Mouse (Mus musculus): Measurements from ENCODE around the gene Acvr1. TPM values are rescaled to one million over a fixed set of nuclear protein-coding genes. Genes with fewer than 3 reads are reported as not detected.

Gene Acvr1
- polyA plus RNA-seq, 1 experiment from 2014 or later = 5.6 TPM

- peak overlapping the region; percentile 99 for H3K27ac ChIP-seq (replicated peaks; ENCODE audit: low read depth, low read length)
- peaks cover 32% of the 10 kb centered on the region for H3K4me1 ChIP-seq (ENCODE audit: control insufficient read depth, insufficient read depth, low read length)
- no peaks in the 10 kb centered on the region for H3K27me3 ChIP-seq (ENCODE audit: control insufficient read depth, insufficient read depth, low read length)
- under 1% methylated on average over 74 of the region's 78 CpGs for WGBS
- H3K4me2 ChIP-seq (ENCODE audit: low read length) = peak overlapping the region; percentile 75
- ATAC-seq (ENCODE audit: low FRiP score, low TSS enrichment) (peak; percentile 69), DNase-seq (peak; percentile 71)
- no peaks in the 10 kb centered on the region for H3K9me3 ChIP-seq (ENCODE audit: control insufficient read depth, low read length)
- peak overlapping the region; percentile 79 for H3K4me3 ChIP-seq (replicated peaks; ENCODE audit: low read depth, low read length)
- peak overlapping the region; percentile 95 for H3K9ac ChIP-seq (replicated peaks; ENCODE audit: low read length)
- H3K36me3 ChIP-seq (ENCODE audit: control insufficient read depth, insufficient read depth, low read length) = no peaks in the 10 kb centered on the region
Observed at GRCm38 (mm10) chr2:58566410-58567065, 419 bp downstream of the Acvr1 start.

- Histone ChIP-seq H3K27ac (replicated peaks; ENCODE audit: low read depth, low read length) (peak overlapping the region; percentile 99), H3K4me1 (ENCODE audit: control insufficient read depth, insufficient read depth, low read length) (peaks cover 32% of the 10 kb centered on the region), H3K4me3 (replicated peaks; ENCODE audit: low read depth, low read length) (peak overlapping the region; percentile 79), H3K27me3 (ENCODE audit: control insufficient read depth, insufficient read depth, low read length) (no peaks in the 10 kb centered on the region), H3K9me3 (ENCODE audit: control insufficient read depth, low read length) (no peaks in the 10 kb centered on the region), H3K9ac (replicated peaks; ENCODE audit: low read length) (peak overlapping the region; percentile 95), H3K36me3 (ENCODE audit: control insufficient read depth, insufficient read depth, low read length) (no peaks in the 10 kb centered on the region), H3K4me2 (ENCODE audit: low read length) (peak overlapping the region; percentile 75)
- DNase-seq = no peak
- 6% methylated on average over 6 of the region's 6 CpGs for WGBS
- no peak for ATAC-seq (ENCODE audit: low FRiP score, low TSS enrichment)
Observed at GRCm38 (mm10) chr2:58566049-58566409, 928 bp downstream of the Acvr1 start.

- DNase-seq = no peak
- no peak for ATAC-seq (ENCODE audit: low FRiP score, low TSS enrichment)
- H3K27ac ChIP-seq (replicated peaks; ENCODE audit: low read depth, low read length) = no peak overlapping the region
- no peaks in the 10 kb centered on the region for H3K36me3 ChIP-seq (ENCODE audit: control insufficient read depth, insufficient read depth, low read length)
- peak overlapping the region; percentile 95 for H3K9ac ChIP-seq (replicated peaks; ENCODE audit: low read length)
- H3K9me3 ChIP-seq (ENCODE audit: control insufficient read depth, low read length) = no peaks in the 10 kb centered on the region
- H3K4me2 ChIP-seq (ENCODE audit: low read length) = peak overlapping the region; percentile 75
- WGBS = 54% methylated on average over 6 of the region's 6 CpGs
- peaks cover 32% of the 10 kb centered on the region for H3K4me1 ChIP-seq (ENCODE audit: control insufficient read depth, insufficient read depth, low read length)
- no peaks in the 10 kb centered on the region for H3K27me3 ChIP-seq (ENCODE audit: control insufficient read depth, insufficient read depth, low read length)
- peak overlapping the region; percentile 79 for H3K4me3 ChIP-seq (replicated peaks; ENCODE audit: low read depth, low read length)
Observed at GRCm38 (mm10) chr2:58565267-58565666, 1.7 kb downstream of the Acvr1 start.

- H3K4me1 ChIP-seq (ENCODE audit: control insufficient read depth, insufficient read depth, low read length) = peaks cover 17% of the 10 kb centered on the region
Observed at GRCm38 (mm10) chr2:58562137-58562536, 4.8 kb downstream of the Acvr1 start.

GRCm38 (mm10) chr2:58557045-58557845 lies 9.7 kb downstream of the Acvr1 start:
- H3K36me3 ChIP-seq (ENCODE audit: control insufficient read depth, insufficient read depth, low read length) = no peaks in the 10 kb centered on the region
- no peak overlapping the region for H3K9ac ChIP-seq (replicated peaks; ENCODE audit: low read length)
- no peak for DNase-seq
- 79% methylated on average over 9 of the region's 9 CpGs for WGBS
- peaks cover 7% of the 10 kb centered on the region; the same call in 1 of the 2 replicates for H3K4me1 ChIP-seq (ENCODE audit: control insufficient read depth, insufficient read depth, low read length)
- H3K9me3 ChIP-seq (ENCODE audit: control insufficient read depth, low read length) = no peaks in the 10 kb centered on the region
- no peaks in the 10 kb centered on the region for H3K27me3 ChIP-seq (ENCODE audit: control insufficient read depth, insufficient read depth, low read length)
- no peak overlapping the region for H3K27ac ChIP-seq (replicated peaks; ENCODE audit: low read depth, low read length)
- H3K4me3 ChIP-seq (replicated peaks; ENCODE audit: low read depth, low read length) = no peak overlapping the region
- ATAC-seq (ENCODE audit: low FRiP score, low TSS enrichment) = no peak
- H3K4me2 ChIP-seq (ENCODE audit: low read length) = no peak overlapping the region

More at GRCm38 (mm10) chr2:58562137-58562536, 4.8 kb downstream of the Acvr1 start:
- 77% methylated on average over 4 of the region's 4 CpGs for whole genome bisulfite sequencing
- Histone ChIP-seq H3K4me3 (replicated peaks; ENCODE audit: low read depth, low read length) (no peak overlapping the region), H3K4me2 (ENCODE audit: low read length) (no peak overlapping the region), H3K36me3 (ENCODE audit: control insufficient read depth, insufficient read depth, low read length) (no peaks in the 10 kb centered on the region), H3K27ac (replicated peaks; ENCODE audit: low read depth, low read length) (no peak overlapping the region), H3K9ac (replicated peaks; ENCODE audit: low read length) (no peak overlapping the region), H3K27me3 (ENCODE audit: control insufficient read depth, insufficient read depth, low read length) (no peaks in the 10 kb centered on the region), H3K9me3 (ENCODE audit: control insufficient read depth, low read length) (no peaks in the 10 kb centered on the region)
- ATAC-seq (ENCODE audit: low FRiP score, low TSS enrichment) (no peak), DNase-seq (no peak)

- no peak overlapping the region for H3K27ac ChIP-seq (replicated peaks; ENCODE audit: low read depth, low read length)
- no peaks in the 10 kb centered on the region for H3K36me3 ChIP-seq (ENCODE audit: control insufficient read depth, insufficient read depth, low read length)
- no peaks in the 10 kb centered on the region for H3K27me3 ChIP-seq (ENCODE audit: control insufficient read depth, insufficient read depth, low read length)
- no peak overlapping the region for H3K9ac ChIP-seq (replicated peaks; ENCODE audit: low read length)
- no peak overlapping the region for H3K4me2 ChIP-seq (ENCODE audit: low read length)
- DNase-seq (no peak), ATAC-seq (ENCODE audit: low FRiP score, low TSS enrichment) (no peak)
- 35% methylated on average over 3 of the region's 3 CpGs for WGBS
- no peaks in the 10 kb centered on the region for H3K9me3 ChIP-seq (ENCODE audit: control insufficient read depth, low read length)
- H3K4me3 ChIP-seq (replicated peaks; ENCODE audit: low read depth, low read length) = no peak overlapping the region
- peaks cover 19% of the 10 kb centered on the region for H3K4me1 ChIP-seq (ENCODE audit: control insufficient read depth, insufficient read depth, low read length)
Observed at GRCm38 (mm10) chr2:58552296-58552695, 14.7 kb downstream of the Acvr1 start.

GRCm38 (mm10) chr2:58551866-58552265 lies 15.1 kb downstream of the Acvr1 start:
- Histone ChIP-seq H3K9me3 (ENCODE audit: control insufficient read depth, low read length) (no peaks in the 10 kb centered on the region), H3K4me3 (replicated peaks; ENCODE audit: low read depth, low read length) (no peak overlapping the region), H3K4me2 (ENCODE audit: low read length) (no peak overlapping the region), H3K27ac (replicated peaks; ENCODE audit: low read depth, low read length) (no peak overlapping the region), H3K9ac (replicated peaks; ENCODE audit: low read length) (no peak overlapping the region), H3K4me1 (ENCODE audit: control insufficient read depth, insufficient read depth, low read length) (peaks cover 19% of the 10 kb centered on the region), H3K36me3 (ENCODE audit: control insufficient read depth, insufficient read depth, low read length) (no peaks in the 10 kb centered on the region), H3K27me3 (ENCODE audit: control insufficient read depth, insufficient read depth, low read length) (no peaks in the 10 kb centered on the region)
- ATAC-seq (ENCODE audit: low FRiP score, low TSS enrichment) (no peak), DNase-seq (no peak)
- WGBS = 21% methylated on average over 6 of the region's 6 CpGs

GRCm38 (mm10) chr2:58550488-58550887 lies 16.5 kb downstream of the Acvr1 start:
- no peaks in the 10 kb centered on the region for H3K9me3 ChIP-seq (ENCODE audit: control insufficient read depth, low read length)
- 47% methylated on average over 9 of the region's 9 CpGs for WGBS
- H3K27ac ChIP-seq (replicated peaks; ENCODE audit: low read depth, low read length) = no peak overlapping the region
- H3K9ac ChIP-seq (replicated peaks; ENCODE audit: low read length) = no peak overlapping the region
- H3K4me1 ChIP-seq (ENCODE audit: control insufficient read depth, insufficient read depth, low read length) = peaks cover 19% of the 10 kb centered on the region
- H3K4me2 ChIP-seq (ENCODE audit: low read length) = no peak overlapping the region
- DNase-seq = peak; percentile 39
- no peak overlapping the region for H3K4me3 ChIP-seq (replicated peaks; ENCODE audit: low read depth, low read length)
- H3K36me3 ChIP-seq (ENCODE audit: control insufficient read depth, insufficient read depth, low read length) = no peaks in the 10 kb centered on the region
- no peak for ATAC-seq (ENCODE audit: low FRiP score, low TSS enrichment)
- H3K27me3 ChIP-seq (ENCODE audit: control insufficient read depth, insufficient read depth, low read length) = no peaks in the 10 kb centered on the region

- Histone ChIP-seq H3K4me3 (replicated peaks; ENCODE audit: low read depth, low read length) (no peak overlapping the region), H3K9ac (replicated peaks; ENCODE audit: low read length) (no peak overlapping the region), H3K9me3 (ENCODE audit: control insufficient read depth, low read length) (no peaks in the 10 kb centered on the region), H3K4me2 (ENCODE audit: low read length) (no peak overlapping the region), H3K27ac (replicated peaks; ENCODE audit: low read depth, low read length) (no peak overlapping the region), H3K4me1 (ENCODE audit: control insufficient read depth, insufficient read depth, low read length) (peaks cover 19% of the 10 kb centered on the region), H3K36me3 (ENCODE audit: control insufficient read depth, insufficient read depth, low read length) (no peaks in the 10 kb centered on the region), H3K27me3 (ENCODE audit: control insufficient read depth, insufficient read depth, low read length) (no peaks in the 10 kb centered on the region)
- DNase-seq (no peak), ATAC-seq (ENCODE audit: low FRiP score, low TSS enrichment) (no peak)
- 51% methylated on average over 6 of the region's 6 CpGs for WGBS
Observed at GRCm38 (mm10) chr2:58549960-58550359, 17.0 kb downstream of the Acvr1 start.
